Mouse (Mus musculus) frontal cortex, postnatal 14 days (tissue): ENCODE data around the gene Neu2.

Experiments
- DNase-seq, 2 experiments: peaks; one replicate each; pipeline ENCODE4 v3.0.0; 2022; ENCODE audit warnings: low spot score in 2 of 2

Gene Neu2

DNA sequence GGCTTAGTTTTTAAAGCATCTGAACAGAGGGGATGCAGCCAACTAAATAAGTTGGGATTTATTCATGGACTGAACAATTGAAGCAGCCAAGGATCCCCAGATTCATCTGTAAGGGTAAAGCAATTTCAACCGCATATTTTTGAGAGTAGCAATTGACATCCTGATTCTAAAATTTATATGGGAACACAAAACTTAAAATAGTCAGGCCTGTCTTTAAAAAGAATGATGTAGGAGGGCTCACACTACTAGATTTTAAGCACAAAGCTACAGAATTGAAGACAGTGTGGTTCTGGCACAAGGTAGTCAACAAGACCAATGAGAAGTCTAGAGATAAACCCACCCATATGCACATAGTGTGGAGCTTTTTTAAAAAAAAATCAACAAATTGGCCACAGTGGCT is 27.3 kb downstream of the Neu2 start:
- no peak for DNase-seq

DNA sequence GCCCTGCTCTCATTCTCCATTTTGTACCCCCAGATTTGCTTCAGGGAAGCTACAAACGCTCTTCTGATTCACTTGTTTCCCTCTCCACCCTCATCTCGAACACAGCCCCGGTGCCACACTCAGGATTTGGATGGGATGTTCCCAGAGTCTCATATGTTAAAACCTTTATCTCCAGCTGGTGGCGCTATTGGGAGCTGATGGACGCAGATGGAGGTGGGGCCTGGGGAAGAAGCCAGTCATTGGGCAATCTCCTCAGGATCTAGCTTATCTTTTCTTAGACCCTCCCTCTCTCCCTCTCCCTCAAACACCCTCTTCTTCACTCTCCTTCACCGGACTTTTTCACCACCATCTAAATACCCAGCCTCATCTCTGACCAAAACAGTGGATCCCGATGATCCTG is 31.9 kb downstream of the Neu2 start:
- no peak for DNase-seq

DNA sequence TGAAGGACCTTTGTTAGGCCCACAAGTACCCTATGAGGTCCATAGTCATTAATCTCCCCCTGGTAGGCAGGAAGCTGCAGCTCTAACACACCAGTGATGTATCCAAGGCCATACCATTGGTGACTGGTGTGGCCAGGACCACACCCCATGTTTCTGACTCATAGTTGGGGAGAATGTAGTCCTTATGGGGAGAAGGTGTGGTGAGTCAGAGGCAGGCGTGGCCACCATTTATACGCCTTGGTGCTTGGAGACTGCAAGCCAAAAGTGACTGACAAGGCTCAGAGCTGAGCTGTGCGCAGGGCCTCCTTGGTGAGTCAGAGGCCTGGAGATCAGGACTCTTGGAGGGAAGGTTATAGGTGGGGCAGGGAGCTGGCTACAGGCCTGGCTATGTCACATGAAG is 41.3 kb downstream of the Neu2 start:
- no peak for DNase-seq

DNA sequence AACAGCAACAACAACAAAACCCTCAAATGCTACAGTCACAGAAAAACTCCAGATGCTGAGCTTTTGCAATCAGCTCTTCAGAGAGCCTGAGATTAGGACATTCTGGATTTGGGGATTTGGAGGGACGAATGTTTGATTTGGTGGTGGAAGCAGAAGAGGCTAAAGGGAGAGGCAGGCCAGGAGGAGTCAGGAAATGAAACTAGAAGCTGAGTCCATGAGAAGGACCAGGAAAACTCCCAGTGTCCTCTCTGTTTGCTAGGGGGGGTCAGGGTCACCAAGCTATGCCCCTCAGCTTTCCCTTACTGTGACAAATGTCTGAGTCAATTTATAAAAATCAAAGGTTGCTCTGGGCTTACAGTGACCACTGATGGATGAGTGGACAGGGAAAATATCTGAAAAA is 43.9 kb downstream of the Neu2 start:
- no peak for DNase-seq

DNA sequence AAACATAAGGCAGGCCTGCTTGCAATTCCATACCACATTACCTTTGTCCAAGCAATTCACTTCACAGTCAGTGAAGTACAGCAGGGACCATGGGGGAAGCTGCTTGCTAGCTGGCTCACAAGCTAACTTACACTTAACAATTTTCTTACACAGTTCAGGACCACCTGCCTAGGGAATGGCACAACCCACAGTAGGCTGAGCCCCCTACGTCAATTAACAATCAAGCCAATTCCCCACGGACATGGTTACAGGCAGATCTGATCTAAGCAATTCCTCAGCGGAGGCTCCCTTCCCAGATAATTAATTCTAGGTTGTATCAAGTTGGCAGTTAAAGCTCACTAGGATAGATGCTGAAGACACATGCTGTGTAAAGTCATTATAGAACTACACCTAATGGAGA is 53.3 kb downstream of the Neu2 start:
- DNase-seq: no peak

DNA sequence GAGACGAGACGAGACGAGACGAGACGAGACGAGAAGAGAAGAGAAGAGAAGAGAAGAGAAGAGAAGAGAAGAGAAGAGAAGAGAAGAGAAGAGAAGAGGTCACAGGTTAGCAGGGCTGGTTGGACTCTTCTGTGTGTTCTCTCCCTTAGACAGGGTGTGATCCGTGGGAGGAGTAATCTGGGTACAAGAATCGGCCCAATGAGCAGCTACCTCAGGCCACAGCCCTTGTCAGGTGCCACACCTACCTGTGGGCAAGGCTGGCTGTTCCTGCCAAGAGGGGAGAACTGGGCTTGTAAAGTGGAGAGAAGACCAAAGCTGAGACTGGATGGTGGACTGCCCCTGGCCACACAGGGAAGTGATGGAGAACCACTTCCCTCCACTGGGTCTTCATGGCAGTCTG is 56.1 kb downstream of the Neu2 start:
- no peak for DNase-seq

DNA sequence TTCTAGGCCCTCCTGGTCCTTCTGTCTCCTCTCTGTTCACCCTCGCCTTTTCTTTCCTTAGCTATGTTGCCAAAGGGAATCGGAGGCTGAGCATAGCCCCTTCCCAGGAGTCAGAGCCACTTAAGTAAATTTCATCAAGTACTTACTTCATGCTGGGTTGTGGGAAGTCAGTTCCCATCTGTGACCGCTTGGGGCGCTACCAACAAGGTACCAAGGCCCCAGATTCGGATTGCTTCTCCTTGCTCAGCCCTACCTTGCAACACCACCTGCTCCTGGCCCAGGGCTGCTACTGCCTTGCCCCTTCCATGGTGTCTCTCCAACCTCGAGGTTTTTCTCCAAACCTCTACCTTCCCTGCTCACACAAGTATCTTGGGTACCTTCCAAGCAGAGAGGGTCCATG is 58.7 kb downstream of the Neu2 start:
- DNase-seq: no peak

DNA sequence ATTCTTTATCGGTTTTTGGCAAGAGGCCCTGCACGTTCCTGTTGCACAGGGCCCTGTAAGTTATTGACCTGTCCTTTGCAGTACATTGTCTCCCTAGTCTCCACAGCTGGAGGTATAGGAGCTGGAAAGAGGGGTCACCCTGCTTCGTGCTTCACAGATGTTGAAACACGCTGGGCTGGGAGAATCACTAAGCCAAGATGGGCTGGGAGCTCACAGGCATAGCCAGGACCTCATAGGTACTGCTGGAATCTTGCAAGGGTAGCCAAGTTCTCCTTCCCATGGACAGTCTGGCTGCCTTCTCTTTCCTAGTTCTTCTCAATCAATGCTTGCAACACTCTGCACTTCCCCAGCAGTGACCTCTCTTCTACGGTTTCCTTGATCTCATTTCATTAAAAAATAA is 63.6 kb downstream of the Neu2 start:
- no peak for DNase-seq

DNA sequence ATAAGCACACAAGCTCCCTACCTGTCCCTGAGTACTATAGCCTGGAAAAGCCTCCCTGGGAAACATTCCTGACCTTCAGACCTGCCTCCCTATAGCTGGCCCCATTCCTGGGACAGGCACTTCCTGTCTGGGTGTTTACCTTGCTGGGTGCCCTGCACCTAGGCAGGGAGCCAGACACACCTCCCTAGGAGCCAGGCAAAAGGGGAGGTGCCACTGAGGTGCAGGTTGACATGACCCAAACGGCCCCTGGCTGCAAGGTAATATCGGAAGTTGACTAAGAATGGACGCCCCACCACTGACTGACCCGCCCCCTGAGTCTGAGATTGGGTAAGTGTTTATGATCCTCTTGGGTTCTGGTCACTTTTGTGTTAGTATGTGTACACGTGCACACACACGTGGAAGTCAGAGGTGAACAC is 64.1 kb downstream of the Neu2 start, which contains the start of gene Ngef:
Gene Ngef (minus strand): TSS at position 71 of the 416 bp plus-strand sequence.
- no peak for DNase-seq

DNA sequence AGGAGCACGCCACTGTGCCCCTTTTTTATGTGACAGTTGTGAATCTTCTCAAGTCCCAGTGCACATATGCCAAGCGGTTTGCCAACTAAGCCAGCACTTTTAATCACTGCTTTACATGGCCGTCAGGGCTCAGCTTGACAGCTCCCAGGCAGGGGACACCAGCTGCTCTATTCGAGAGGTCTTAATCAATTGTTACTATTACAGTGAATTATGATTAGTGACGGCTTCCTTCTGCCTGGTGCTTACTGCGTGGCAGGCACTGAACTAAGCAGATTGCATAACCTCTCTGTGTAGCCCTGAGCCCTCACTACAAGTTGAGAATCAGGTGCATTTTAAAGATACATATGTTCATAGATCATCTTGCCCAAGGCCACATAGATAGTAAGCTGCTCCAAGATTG is 64.7 kb downstream of the Neu2 start:
- DNase-seq: no peak

DNA sequence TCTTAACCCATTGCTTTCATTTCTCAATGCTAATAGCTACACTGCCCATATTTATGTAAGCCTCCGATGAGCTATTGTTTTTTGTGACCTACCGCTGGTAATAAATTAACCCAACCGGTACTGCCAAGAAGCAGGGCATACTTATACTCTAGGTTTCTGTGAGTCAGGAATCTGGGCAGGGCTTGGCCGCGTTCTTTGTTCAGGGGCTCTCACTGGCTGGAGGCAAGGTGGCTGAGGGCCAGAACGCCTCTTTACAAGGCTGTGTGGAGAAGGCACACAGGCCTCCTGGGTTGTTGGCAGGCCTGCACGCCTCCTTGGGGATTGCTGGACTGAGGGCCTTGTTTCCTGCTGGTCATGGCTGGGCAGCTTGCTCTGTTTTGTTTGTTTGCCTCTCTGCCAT is 65.1 kb downstream of the Neu2 start:
- DNase-seq: no peak

DNA sequence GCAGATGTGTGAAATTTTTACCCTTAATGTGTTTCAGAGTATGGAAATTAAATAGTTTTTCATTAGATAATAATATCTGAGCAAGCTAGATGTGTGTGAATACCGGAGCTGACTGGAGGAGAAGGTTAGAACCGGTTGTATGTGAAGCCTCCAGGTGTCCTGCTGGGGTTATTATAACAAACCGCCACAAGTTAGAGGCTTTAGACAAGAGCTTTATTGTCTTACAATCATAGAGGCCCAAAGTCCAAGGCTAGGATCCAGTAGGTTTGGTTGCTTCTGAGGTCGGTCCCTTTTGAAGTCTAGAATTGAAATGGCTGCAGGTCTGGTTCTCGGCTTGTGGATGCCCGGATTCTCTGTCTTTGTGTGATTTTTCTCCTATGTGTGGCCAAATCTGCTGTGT is 69.3 kb downstream of the Neu2 start:
- DNase-seq: no peak

DNA sequence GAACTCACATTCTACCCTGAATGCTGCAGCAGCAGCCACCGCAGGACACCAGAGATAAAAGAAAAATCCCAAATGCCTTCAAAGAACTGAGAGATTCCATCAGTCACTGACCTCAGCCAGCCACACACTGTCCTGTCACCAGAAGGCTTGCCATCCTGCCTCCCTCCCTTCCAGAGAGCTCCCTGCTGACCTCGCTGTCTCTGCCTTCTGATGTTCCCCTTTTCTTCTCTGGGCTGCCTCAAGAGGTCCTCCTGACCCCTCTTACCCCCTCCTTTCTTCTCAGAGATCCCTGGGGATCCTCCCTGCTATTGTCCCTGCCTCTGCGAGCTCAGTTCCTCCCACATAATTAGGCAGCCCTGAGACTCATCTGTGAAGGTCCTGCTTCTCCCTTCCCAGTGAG is 71.1 kb downstream of the Neu2 start:
- DNase-seq: no peak

DNA sequence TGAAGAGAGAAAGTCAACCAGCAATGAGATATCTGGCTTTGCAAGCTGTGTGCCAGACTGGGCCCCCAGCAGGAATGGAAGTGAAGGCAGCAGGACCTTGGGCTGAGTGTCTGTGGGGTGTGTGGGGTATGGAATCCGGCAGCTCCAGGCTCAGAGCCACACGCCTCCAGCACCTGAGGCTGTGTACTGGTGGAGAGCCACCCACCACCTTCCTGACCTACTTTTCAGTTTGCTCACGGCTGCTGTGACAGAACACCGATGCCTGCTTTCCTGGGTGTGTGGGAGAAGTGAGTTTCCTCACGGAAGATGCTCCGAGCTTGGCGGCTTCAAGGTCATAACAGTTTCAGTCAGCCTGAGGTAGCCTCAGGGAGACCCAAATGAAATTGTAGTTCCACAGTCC is 79.5 kb downstream of the Neu2 start:
- peak in 1 of 2 experiments; percentile 14 for DNase-seq

DNA sequence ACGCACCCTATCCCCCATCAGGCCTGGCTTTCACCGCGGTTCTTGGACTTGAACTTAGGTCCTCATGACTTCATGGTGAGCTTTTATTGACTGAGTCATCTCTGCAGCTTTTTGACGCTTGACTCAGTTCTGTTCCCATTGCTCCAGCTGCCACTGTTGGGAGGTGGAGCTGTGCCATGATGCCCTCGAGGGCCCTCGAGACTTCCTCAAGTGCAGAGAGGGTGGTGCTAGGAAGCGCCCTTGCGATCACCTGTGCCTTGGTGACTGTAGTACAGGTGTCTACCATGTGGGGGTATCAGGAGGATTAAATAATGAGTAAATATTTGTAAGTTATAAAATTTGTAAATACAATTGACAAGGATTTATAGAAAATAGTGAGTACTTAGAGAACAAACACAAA is 80.3 kb downstream of the Neu2 start:
- DNase-seq: no peak

DNA sequence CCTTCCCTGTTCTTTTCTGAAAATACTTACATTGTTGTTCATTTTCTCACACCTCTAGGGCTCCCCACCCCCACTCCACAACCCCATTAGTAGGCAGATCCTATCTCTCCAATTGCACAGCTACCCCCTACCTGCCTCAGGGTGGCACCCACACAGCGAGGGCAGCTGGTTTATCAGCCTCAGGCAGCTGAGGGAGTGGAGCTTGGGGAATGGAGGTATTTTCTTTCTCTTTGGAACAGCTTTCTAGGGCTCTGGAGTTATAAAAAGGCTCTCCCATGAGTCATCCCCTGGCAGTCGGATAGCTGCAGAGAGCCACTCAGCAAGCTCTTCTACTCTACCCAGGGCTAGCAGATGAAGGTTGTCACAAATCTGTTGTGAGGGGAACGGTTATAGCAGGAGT is 84.6 kb downstream of the Neu2 start:
- DNase-seq: peak in 1 of 2 experiments; percentile 20

DNA sequence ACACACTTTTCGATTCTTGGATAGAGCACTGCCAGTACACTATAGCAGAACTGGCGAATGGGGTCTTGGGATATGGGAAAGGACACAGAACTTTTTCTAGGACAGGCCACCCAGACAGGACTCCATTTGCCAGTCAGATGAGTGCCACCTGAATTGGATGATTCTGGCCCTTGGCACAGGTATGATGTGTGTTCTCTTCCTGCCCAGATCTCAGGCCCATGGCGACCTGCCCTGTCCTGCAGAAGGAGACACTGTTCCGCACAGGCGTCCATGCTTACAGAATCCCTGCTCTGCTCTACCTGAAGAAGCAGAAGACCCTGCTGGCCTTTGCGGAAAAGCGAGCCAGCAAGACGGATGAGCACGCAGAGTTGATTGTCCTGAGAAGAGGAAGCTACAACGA is 85.0 kb downstream of the Neu2 start:
- DNase-seq: no peak

DNA sequence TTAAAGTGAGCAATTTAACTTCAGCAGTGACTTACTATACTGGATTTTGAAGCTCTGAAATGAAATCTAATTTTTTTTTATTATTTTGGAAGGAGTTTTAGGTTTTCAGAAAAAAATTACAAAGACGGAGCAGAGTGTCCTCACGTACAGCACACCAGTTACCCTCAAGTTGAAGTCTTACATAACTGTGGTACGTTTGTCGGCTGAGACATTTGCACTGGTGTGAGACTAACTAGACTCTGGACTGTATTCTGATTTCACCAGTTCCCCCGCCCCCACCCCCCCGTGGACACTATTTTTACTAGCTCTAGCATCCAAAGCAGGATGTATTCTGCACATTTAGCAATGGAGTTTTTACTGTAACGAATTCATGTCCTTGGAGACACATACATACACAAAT is 90.8 kb downstream of the Neu2 start:
- DNase-seq: no peak

DNA sequence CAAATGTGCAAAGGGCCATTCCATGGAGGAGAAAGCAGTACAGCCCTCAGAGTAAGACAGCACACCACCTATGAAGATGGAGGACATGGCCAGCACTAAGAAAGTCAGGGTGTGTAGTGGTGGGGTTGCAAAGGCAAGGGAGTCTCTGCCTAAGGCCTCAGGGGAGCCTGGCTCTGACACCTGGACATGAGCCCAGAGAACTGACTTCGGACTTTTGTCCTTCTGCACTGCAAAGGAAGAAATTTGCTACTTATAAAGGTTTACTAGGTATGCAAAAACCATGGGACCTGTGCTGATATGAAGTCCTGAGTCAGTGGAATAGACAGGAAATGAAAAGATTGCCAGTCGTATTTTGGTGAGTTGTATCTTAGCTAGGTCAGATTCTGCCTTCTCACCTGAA is 92.1 kb downstream of the Neu2 start:
- no peak for DNase-seq

DNA sequence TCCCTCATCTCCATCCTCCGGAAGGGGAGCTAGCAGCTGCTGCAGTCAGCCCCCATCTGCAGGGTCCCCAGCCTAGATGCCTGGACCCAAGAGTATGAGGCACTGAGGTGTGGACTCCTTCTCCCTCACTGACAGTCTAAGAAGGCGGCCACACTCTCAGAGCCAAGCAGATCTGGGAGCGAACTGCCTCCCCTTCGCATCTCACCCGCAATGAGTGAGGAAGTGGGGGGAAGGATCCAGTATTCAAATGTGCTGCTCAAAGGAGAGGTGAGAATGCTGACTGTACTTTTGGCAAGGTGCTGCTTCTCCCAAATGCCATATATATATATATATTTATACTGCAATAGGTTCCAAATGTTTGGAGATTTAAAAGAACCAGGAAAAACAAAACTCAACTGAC is 93.7 kb downstream of the Neu2 start:
- no peak for DNase-seq

DNA sequence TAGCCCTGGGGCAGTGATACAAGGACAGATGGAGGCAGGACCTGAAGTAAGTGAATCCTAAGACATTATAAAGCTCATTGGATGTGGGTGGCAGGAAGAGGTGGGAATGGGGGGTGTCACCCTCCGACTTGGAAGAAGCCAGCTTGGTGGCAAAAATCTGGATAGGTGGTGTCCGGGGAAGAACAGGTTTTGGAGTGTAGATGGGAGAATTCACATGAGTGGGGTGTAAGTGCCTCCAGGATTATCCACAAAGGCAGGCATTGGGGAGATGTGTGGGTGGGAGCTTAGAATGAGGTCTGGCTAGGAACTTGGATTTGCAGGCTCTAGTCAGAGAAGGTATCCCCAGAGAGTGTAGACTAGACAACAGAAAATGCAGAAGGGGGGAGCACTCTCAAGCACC is 95.6 kb downstream of the Neu2 start:
- DNase-seq: peak in 1 of 2 experiments; percentile 17

DNA sequence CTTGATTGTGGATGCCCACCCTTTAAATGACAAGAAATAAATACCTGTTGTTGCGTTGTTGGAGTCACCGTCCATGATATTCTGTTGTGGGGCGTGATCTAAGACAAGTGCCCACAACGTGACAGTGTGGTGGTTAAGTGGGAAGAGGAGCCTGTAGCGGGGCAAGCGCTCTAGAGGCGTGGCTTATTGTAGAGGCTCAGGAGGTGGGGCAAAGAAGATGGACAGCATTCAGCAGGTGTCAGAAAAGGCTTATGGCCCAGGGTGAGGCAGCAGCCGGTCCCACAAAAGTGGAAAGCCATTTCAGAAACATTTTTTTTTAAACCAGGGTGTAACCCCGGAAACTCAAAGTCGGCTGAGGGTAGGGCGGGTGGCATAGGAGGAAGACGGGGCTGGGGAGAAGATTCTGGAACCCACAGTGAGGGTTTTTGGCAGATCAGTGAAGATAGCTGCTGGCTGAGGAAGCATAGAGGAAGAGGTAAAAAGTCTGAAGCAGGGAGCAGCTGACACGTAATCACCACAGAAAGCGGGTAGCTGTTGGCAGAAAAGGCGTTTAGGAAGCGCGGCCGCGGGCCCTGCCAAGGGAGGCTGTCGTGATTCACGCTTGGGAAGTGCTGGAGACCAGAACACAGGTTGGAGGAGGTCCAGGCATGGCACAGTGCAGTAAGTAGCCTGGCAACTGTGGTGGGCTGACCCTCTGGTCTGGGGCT is 97.8 kb downstream of the Neu2 start:
- peak; percentile 60 to 62 for DNase-seq

DNA sequence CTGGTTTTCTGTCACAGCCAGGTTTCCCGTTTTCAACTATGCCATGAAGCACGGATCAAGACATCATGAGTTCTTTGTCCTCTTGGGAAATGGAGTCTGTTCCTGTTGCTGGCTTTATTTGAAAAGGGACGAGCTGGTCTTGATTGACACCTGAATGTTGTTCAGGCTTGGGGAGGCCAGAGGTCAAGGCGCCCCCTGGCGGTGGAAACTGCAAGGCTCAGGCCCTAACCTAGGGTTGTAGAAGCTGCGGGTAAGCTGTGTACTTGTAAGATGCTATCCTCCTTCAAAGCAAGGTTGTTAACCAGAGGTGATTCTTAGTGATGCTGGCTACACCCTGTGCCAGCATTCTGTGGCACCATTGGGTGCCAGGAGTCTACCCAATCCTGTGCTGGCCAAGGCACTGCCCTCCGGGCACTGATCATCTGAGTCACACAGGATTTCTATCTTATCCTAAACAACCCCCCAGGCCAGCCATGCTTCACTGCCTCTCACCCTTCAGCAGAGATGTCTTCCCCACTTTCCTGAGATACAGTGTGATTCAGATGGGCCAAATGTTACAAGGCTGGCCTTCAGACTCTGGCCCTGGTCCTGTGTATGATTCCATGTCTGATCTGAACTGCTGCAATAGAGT is 98.8 kb downstream of the Neu2 start:
- peak in 1 of 2 experiments; percentile 55 for DNase-seq
